Mouse (Mus musculus) hindbrain, embryonic 12.5 days (tissue): ENCODE measurements at regions not wholly inside any gene's neighbourhood (a gene's known extent, or its start where the extent isn't known, plus 50 kb on each side); places are given as distances from the start of the nearest gene placed in this dataset.
"Not testable (repeated sequence)": the region's sequence is repeated elsewhere in the genome, so short reads cannot be mapped to it uniquely, and the experiment has no call there.

Experiments
- ATAC-seq: fragments of 200-750 bp; cut with Nextera tagmentation; 2 replicates; pipeline ENCODE4 v1.8.0; 2017; ENCODE audit warnings: moderate TSS enrichment; ENCODE audit not compliant: low FRiP score
- H3K27ac ChIP-seq: fragments of 300-500 bp; sonication (generic); 2 replicates; pipeline ENCODE4 v1.5.1; 2016; ENCODE audit warnings: mild to moderate bottlenecking
- H3K27me3 ChIP-seq: fragments of 300-500 bp; sonication (generic); 2 replicates; pipeline ENCODE4 v1.6.1; 2016; ENCODE audit warnings: mild to moderate bottlenecking
- H3K36me3 ChIP-seq: fragments of 300-500 bp; sonication (generic); 2 replicates; pipeline ENCODE4 v1.6.1; 2016; ENCODE audit warnings: mild to moderate bottlenecking
- H3K4me1 ChIP-seq: fragments of 300-500 bp; sonication (generic); 2 replicates; pipeline ENCODE4 v1.6.1; 2016
- H3K4me2 ChIP-seq: fragments of 300-500 bp; sonication (generic); replicated peaks from 2 replicates; pipeline ENCODE4 v1.6.1; 2016; ENCODE audit warnings: mild to moderate bottlenecking
- H3K4me3 ChIP-seq: fragments of 300-500 bp; sonication (generic); 2 replicates; pipeline ENCODE4 v1.5.1; 2016; ENCODE audit warnings: mild to moderate bottlenecking
- H3K9ac ChIP-seq: fragments of 300-500 bp; sonication (generic); 2 replicates; pipeline ENCODE4 v1.6.1; 2016; ENCODE audit warnings: mild to moderate bottlenecking, moderate library complexity
- H3K9me3 ChIP-seq: fragments of 300-500 bp; sonication (generic); replicated peaks from 2 replicates; pipeline ENCODE4 v1.6.1; 2016; ENCODE audit warnings: mild to moderate bottlenecking
- WGBS: fragments of 180-500 bp; shearing (Covaris S2); methylation state at CpG from one replicate; pipeline ENCODE4 v1.1.7; 2016; 5-methylcytosine and 5-hydroxymethylcytosine counted together

GRCm38 (mm10) chr10:16171251-16171650 is 1453.2 kb upstream of the Gje1 start:
- no peak for ATAC-seq
- Histone ChIP-seq H3K4me3 (no peak overlapping the region), H3K36me3 (no peaks in the 10 kb centered on the region), H3K9me3 (no peaks in the 10 kb centered on the region), H3K4me2 (no peak overlapping the region), H3K27ac (no peak overlapping the region), H3K27me3 (no peaks in the 10 kb centered on the region), H3K4me1 (no peaks in the 10 kb centered on the region), H3K9ac (no peak overlapping the region)
- 79% methylated on average over 4 of the region's 4 CpGs for WGBS

GRCm38 (mm10) chr10:16159542-16159941 is 1441.5 kb upstream of the Gje1 start:
- not testable (repeated sequence) for H3K4me2 ChIP-seq, H3K27ac ChIP-seq, ATAC-seq, H3K4me3 ChIP-seq, H3K36me3 ChIP-seq, H3K9ac ChIP-seq, H3K4me1 ChIP-seq, H3K9me3 ChIP-seq, H3K27me3 ChIP-seq
- 94% methylated on average over 6 of the region's 6 CpGs for WGBS

- WGBS = 89% methylated on average over 3 of the region's 3 CpGs
- H3K36me3 ChIP-seq = no peaks in the 10 kb centered on the region
- no peaks in the 10 kb centered on the region for H3K4me1 ChIP-seq
- H3K9ac ChIP-seq = no peak overlapping the region
- H3K9me3 ChIP-seq = no peaks in the 10 kb centered on the region
- no peak for ATAC-seq
- no peak overlapping the region for H3K4me3 ChIP-seq
- no peaks in the 10 kb centered on the region for H3K27me3 ChIP-seq
- no peak overlapping the region for H3K4me2 ChIP-seq
- no peak overlapping the region for H3K27ac ChIP-seq
These were observed 1440.4 kb upstream of the Gje1 start for GRCm38 (mm10) chr10:16158445-16158844.

GRCm38 (mm10) chr10:16156954-16157353 is 1438.9 kb upstream of the Gje1 start:
- 71% methylated on average over 5 of the region's 5 CpGs for WGBS
- no peaks in the 10 kb centered on the region for H3K27me3 ChIP-seq
- H3K9ac ChIP-seq = no peak overlapping the region
- no peaks in the 10 kb centered on the region for H3K36me3 ChIP-seq
- no peak overlapping the region for H3K4me2 ChIP-seq
- no peaks in the 10 kb centered on the region for H3K4me1 ChIP-seq
- no peak overlapping the region for H3K4me3 ChIP-seq
- no peaks in the 10 kb centered on the region for H3K9me3 ChIP-seq
- H3K27ac ChIP-seq = no peak overlapping the region
- ATAC-seq = peak; percentile 73; the same call in 1 of the 2 replicates

GRCm38 (mm10) chr10:16148991-16149390 is 1431.0 kb upstream of the Gje1 start:
- no peak overlapping the region for H3K4me3 ChIP-seq
- WGBS = 97% methylated on average over 3 of the region's 3 CpGs
- ATAC-seq = no peak
- H3K4me1 ChIP-seq = no peaks in the 10 kb centered on the region
- H3K27ac ChIP-seq = no peak overlapping the region
- H3K36me3 ChIP-seq = no peaks in the 10 kb centered on the region
- H3K9ac ChIP-seq = no peak overlapping the region
- H3K9me3 ChIP-seq = no peaks in the 10 kb centered on the region
- H3K4me2 ChIP-seq = no peak overlapping the region
- H3K27me3 ChIP-seq = no peaks in the 10 kb centered on the region

- 96% methylated on average over 1 of the region's 1 CpGs for WGBS
- no peak for ATAC-seq
- Histone ChIP-seq H3K36me3 (no peaks in the 10 kb centered on the region), H3K27me3 (no peaks in the 10 kb centered on the region), H3K4me2 (no peak overlapping the region), H3K9me3 (no peaks in the 10 kb centered on the region), H3K4me3 (no peak overlapping the region), H3K9ac (no peak overlapping the region), H3K4me1 (no peaks in the 10 kb centered on the region), H3K27ac (no peak overlapping the region)
These were observed 1427.4 kb upstream of the Gje1 start for GRCm38 (mm10) chr10:16145397-16145796.

GRCm38 (mm10) chr10:16123902-16124301 is 1405.9 kb upstream of the Gje1 start:
- H3K27me3 ChIP-seq = no peaks in the 10 kb centered on the region
- H3K9ac ChIP-seq = no peak overlapping the region
- H3K4me3 ChIP-seq = no peak overlapping the region
- no peaks in the 10 kb centered on the region for H3K4me1 ChIP-seq
- no peaks in the 10 kb centered on the region for H3K9me3 ChIP-seq
- no peak overlapping the region for H3K4me2 ChIP-seq
- no peak for ATAC-seq
- H3K27ac ChIP-seq = no peak overlapping the region
- WGBS = 80% methylated on average over 2 of the region's 2 CpGs
- H3K36me3 ChIP-seq = no peaks in the 10 kb centered on the region

GRCm38 (mm10) chr10:16088210-16088609 is 1370.2 kb upstream of the Gje1 start:
- Histone ChIP-seq H3K4me2 (no peak overlapping the region), H3K36me3 (no peaks in the 10 kb centered on the region), H3K27me3 (no peaks in the 10 kb centered on the region), H3K27ac (no peak overlapping the region), H3K9ac (no peak overlapping the region), H3K4me3 (no peak overlapping the region), H3K9me3 (no peaks in the 10 kb centered on the region), H3K4me1 (no peaks in the 10 kb centered on the region)
- WGBS = 82% methylated on average over 3 of the region's 3 CpGs
- no peak for ATAC-seq

- no peaks in the 10 kb centered on the region for H3K9me3 ChIP-seq
- no peak overlapping the region for H3K4me2 ChIP-seq
- H3K36me3 ChIP-seq = no peaks in the 10 kb centered on the region
- peak; percentile 88 for ATAC-seq
- WGBS = 27% methylated on average over 5 of the region's 5 CpGs
- no peak overlapping the region for H3K9ac ChIP-seq
- no peaks in the 10 kb centered on the region for H3K4me1 ChIP-seq
- H3K27me3 ChIP-seq = no peaks in the 10 kb centered on the region
- no peak overlapping the region for H3K4me3 ChIP-seq
- no peak overlapping the region for H3K27ac ChIP-seq
These were observed 1335.0 kb upstream of the Gje1 start for GRCm38 (mm10) chr10:16053008-16053407.

- peak; percentile 92 for ATAC-seq
- no peaks in the 10 kb centered on the region for H3K9me3 ChIP-seq
- H3K4me3 ChIP-seq = no peak overlapping the region
- 29% methylated on average over 2 of the region's 2 CpGs for WGBS
- no peaks in the 10 kb centered on the region for H3K27me3 ChIP-seq
- no peak overlapping the region for H3K9ac ChIP-seq
- H3K4me2 ChIP-seq = no peak overlapping the region
- H3K4me1 ChIP-seq = no peaks in the 10 kb centered on the region
- H3K27ac ChIP-seq = no peak overlapping the region
- no peaks in the 10 kb centered on the region for H3K36me3 ChIP-seq
These were observed 1334.5 kb upstream of the Gje1 start for GRCm38 (mm10) chr10:16052463-16052889.

- H3K36me3 ChIP-seq = no peaks in the 10 kb centered on the region
- WGBS = 82% methylated on average over 2 of the region's 2 CpGs
- no peaks in the 10 kb centered on the region for H3K4me1 ChIP-seq
- H3K9ac ChIP-seq = no peak overlapping the region
- no peaks in the 10 kb centered on the region for H3K9me3 ChIP-seq
- no peak overlapping the region for H3K27ac ChIP-seq
- H3K4me2 ChIP-seq = no peak overlapping the region
- ATAC-seq = no peak; the same call in 1 of the 2 replicates
- H3K27me3 ChIP-seq = no peaks in the 10 kb centered on the region
- no peak overlapping the region for H3K4me3 ChIP-seq
These were observed 1318.2 kb upstream of the Gje1 start for GRCm38 (mm10) chr10:16036255-16036654.

GRCm38 (mm10) chr10:16033096-16033495 is 1315.1 kb upstream of the Gje1 start:
- H3K36me3 ChIP-seq = no peaks in the 10 kb centered on the region
- H3K27me3 ChIP-seq = no peaks in the 10 kb centered on the region
- H3K9ac ChIP-seq = no peak overlapping the region
- H3K4me1 ChIP-seq = no peaks in the 10 kb centered on the region
- ATAC-seq = peak; percentile 75; the same call in 1 of the 2 replicates
- H3K9me3 ChIP-seq = no peaks in the 10 kb centered on the region
- H3K4me2 ChIP-seq = no peak overlapping the region
- no peak overlapping the region for H3K4me3 ChIP-seq
- H3K27ac ChIP-seq = 0 out of 2 replicates have a peak overlapping the region, but pooled peaks have one; percentile 13

- H3K9me3 ChIP-seq = no peaks in the 10 kb centered on the region
- 60% methylated on average over 2 of the region's 2 CpGs for WGBS
- H3K27me3 ChIP-seq = no peaks in the 10 kb centered on the region
- no peak overlapping the region for H3K27ac ChIP-seq
- no peak overlapping the region for H3K4me3 ChIP-seq
- ATAC-seq = no peak
- no peak overlapping the region for H3K9ac ChIP-seq
- no peaks in the 10 kb centered on the region for H3K36me3 ChIP-seq
- no peak overlapping the region for H3K4me2 ChIP-seq
- no peaks in the 10 kb centered on the region for H3K4me1 ChIP-seq
These were observed 1312.8 kb upstream of the Gje1 start for GRCm38 (mm10) chr10:16030802-16031201.
